Mouse (Mus musculus): Measurements from ENCODE around the gene Maml1.

DNA sequence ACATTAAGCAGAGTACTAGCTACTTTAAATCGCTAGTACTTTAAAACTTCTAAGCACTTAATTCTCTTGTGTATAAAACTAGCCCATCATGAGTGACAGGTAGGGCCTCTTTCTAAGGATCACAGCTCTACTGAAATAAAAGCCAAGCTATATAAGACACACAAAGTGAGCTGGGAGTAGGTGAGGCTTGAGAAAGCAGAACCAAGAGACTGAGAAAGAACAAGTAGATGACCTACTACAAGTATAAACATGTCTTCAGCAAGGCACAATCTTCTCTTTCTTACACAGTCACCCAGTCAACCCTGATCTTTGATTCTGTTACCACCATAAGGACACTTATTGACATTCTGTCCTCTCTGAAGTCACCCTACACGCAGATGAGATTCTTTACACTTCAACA, 20.7 kb upstream of the Maml1 start:
- TF ChIP-seq CTCF (IDR thresholded peaks at IDR 0.05; ENCODE audit: low read depth, low read length) (no peak), EP300 (IDR thresholded peaks at IDR 0.05; ENCODE audit: insufficient read depth, low read depth, low read length) (no peak), POLR2A (IDR thresholded peaks at IDR 0.05; ENCODE audit: insufficient read depth, low read length) (no peak)

Measured in ES-Bruce4 (cell line).